Comparison of ENCODE assay signal across 8 mouse cellular contexts in genomic region chr2:4253348-4253747, GRCm38 (mm10).
DNase-seq lines count a peak whose midpoint lies in the region; ATAC-seq and TF ChIP-seq lines count a peak whose summit lies in the region.

No protein-coding gene starts in this region.

- no peaks in the 10 kb centered on the region for H3K9me3 ChIP-seq in forebrain, embryonic 11.5 days (ENCODE audit: control insufficient read depth, low read length)
- no peaks in the 10 kb centered on the region for H3K9me3 ChIP-seq in limb, embryonic 14.5 days (ENCODE audit: control insufficient read depth, low read length)

- no peaks in the 10 kb centered on the region for H3K27me3 ChIP-seq in Patski
- no peaks in the 10 kb centered on the region for H3K27me3 ChIP-seq in forebrain, embryonic 11.5 days (ENCODE audit: control insufficient read depth, insufficient read depth, low read length)
- H3K27me3 ChIP-seq in limb, embryonic 14.5 days (ENCODE audit: control insufficient read depth, insufficient read depth, low read length), result no peaks in the 10 kb centered on the region

- DNase-seq in kidney, adult 9 months, result peak; percentile 12
- no peak for DNase-seq in kidney, adult 11 months
- no peak for DNase-seq in Patski (ENCODE audit: low read depth, low spot score)
- peak; percentile 57 for DNase-seq in forebrain, embryonic 11.5 days (ENCODE audit: low spot score)
- peak; percentile 9 for DNase-seq in heart, postnatal 25 days (ENCODE audit: low spot score)
- DNase-seq in limb, embryonic 14.5 days (ENCODE audit: low spot score), result peak; percentile 72
- DNase-seq in neural tube, embryonic 10.5 days (ENCODE audit: extremely low spot score, low spot score), result peak; percentile 58
- DNase-seq in left cerebral cortex, adult 9 months (ENCODE audit: low spot score in 2 of 2), result no peak

- CTCF ChIA-PET in Patski (lab: Charles Lee), result interaction anchor here (0.6 to 1.7 kb wide), 7 partner anchors 14 to 66 kb away, joined by 3 to 5 read pairs (median 3); no protein-coding TSS in a partner anchor

- H3K27ac ChIP-seq in forebrain, embryonic 11.5 days (ENCODE audit: low read depth, low read length), result no peak overlapping the region
- peak overlapping the region; percentile 75 for H3K27ac ChIP-seq in limb, embryonic 14.5 days (replicated peaks; ENCODE audit: low read depth, low read length)

- TF ChIP-seq POLR2A in limb, embryonic 14.5 days (IDR thresholded peaks at IDR 0.05; ENCODE audit: borderline replicate concordance, extremely low read depth, insufficient read depth, insufficient read length), result no peak

- in situ Hi-C loops in Patski (cut with MboI; ENCODE audit: low pct_unique_long_range_greater_than_20kb), result no loop called here

- H3K36me3 ChIP-seq in forebrain, embryonic 11.5 days (ENCODE audit: control insufficient read depth, insufficient read depth, low read length), result no peaks in the 10 kb centered on the region
- H3K36me3 ChIP-seq in limb, embryonic 14.5 days (ENCODE audit: control insufficient read depth, insufficient read depth, low read length), result no peaks in the 10 kb centered on the region

- no peak for ATAC-seq in Patski
- ATAC-seq in forebrain, embryonic 11.5 days (replicated peaks; ENCODE audit: low FRiP score), result no peak
- peak; percentile 82 for ATAC-seq in limb, embryonic 14.5 days (ENCODE audit: low FRiP score, low read depth)

- intact Hi-C loops in heart, postnatal 25 days (cut with DNase I), result loop anchor here (2.0 kb wide), 1 partner anchor 31 kb away; no protein-coding TSS in a partner anchor

- H3K4me2 ChIP-seq in forebrain, embryonic 11.5 days (ENCODE audit: low read depth, low read length, severe bottlenecking), result no peak overlapping the region
- H3K4me2 ChIP-seq in limb, embryonic 14.5 days (replicated peaks; ENCODE audit: low read depth, low read length, severe bottlenecking), result peak overlapping the region; percentile 4; the same call in 1 of the 2 replicates

- WGBS in forebrain, embryonic 11.5 days, result 36% methylated on average over 4 of the region's 4 CpGs
- 14% methylated on average over 4 of the region's 4 CpGs for WGBS in limb, embryonic 14.5 days

- POLR2A ChIA-PET in Patski (lab: Charles Lee), result no interaction called here

- no peak overlapping the region for H3K4me3 ChIP-seq in forebrain, embryonic 11.5 days (ENCODE audit: low read depth, low read length)
- no peak overlapping the region for H3K4me3 ChIP-seq in limb, embryonic 14.5 days (replicated peaks; ENCODE audit: low read length)

- no peak overlapping the region for H3K9ac ChIP-seq in forebrain, embryonic 11.5 days (ENCODE audit: low read length)
- H3K9ac ChIP-seq in limb, embryonic 14.5 days (ENCODE audit: low read depth, low read length, severe bottlenecking), result no peak overlapping the region

- TF ChIP-seq CTCF in Patski (IDR thresholded peaks at IDR 0.05), result peak; percentile 49

- no peaks in the 10 kb centered on the region; the same call in 1 of the 2 replicates for H3K4me1 ChIP-seq in forebrain, embryonic 11.5 days (replicated peaks; ENCODE audit: control insufficient read depth, insufficient read depth, low read length)
- peaks cover 26% of the 10 kb centered on the region for H3K4me1 ChIP-seq in limb, embryonic 14.5 days (ENCODE audit: control insufficient read depth, insufficient read depth, low read length)

Comparison
In these comparisons a context has a peak if more than half of its experiments do, and no peak if none do; other contexts are left out.
1. DNase-seq: peak in kidney, adult 9 months (single experiment), forebrain, embryonic 11.5 days (single experiment), heart, postnatal 25 days (single experiment), limb, embryonic 14.5 days (single experiment) and neural tube, embryonic 10.5 days (single experiment); none in kidney, adult 11 months (single experiment), Patski (single experiment) and left cerebral cortex, adult 9 months (0 of 2).